Mouse (Mus musculus): ENCODE measurements around the gene 4933405O20Rik.

The 4933405O20Rik gene

GRCm38 (mm10) chr7:50598890-50599289 lies at the start of gene 4933405O20Rik:
Gene 4933405O20Rik (plus strand): TSS chr7:50599190.
- no peak for DNase-seq (ENCODE audit: low spot score)

- no peak for DNase-seq (ENCODE audit: low spot score)
Measured at GRCm38 (mm10) chr7:50549572-50549971, 49.4 kb upstream of the 4933405O20Rik start.

GRCm38 (mm10) chr7:50551426-50551825 lies 47.6 kb upstream of the 4933405O20Rik start:
- no peak for DNase-seq (ENCODE audit: low spot score)

GRCm38 (mm10) chr7:50562708-50563107 lies 36.3 kb upstream of the 4933405O20Rik start:
- DNase-seq (ENCODE audit: low spot score): no peak

GRCm38 (mm10) chr7:50573841-50574240 lies 25.1 kb upstream of the 4933405O20Rik start:
- no peak for DNase-seq (ENCODE audit: low spot score)

GRCm38 (mm10) chr7:50588642-50589424 lies 10.2 kb upstream of the 4933405O20Rik start:
- no peak for DNase-seq (ENCODE audit: low spot score)

- DNase-seq (ENCODE audit: low spot score): no peak
Measured at GRCm38 (mm10) chr7:50614101-50614500, 15.1 kb downstream of the 4933405O20Rik start.

GRCm38 (mm10) chr7:50629186-50629585 lies 30.2 kb downstream of the 4933405O20Rik start:
- no peak for DNase-seq (ENCODE audit: low spot score)

GRCm38 (mm10) chr7:50633147-50633546 lies 34.2 kb downstream of the 4933405O20Rik start:
- no peak for DNase-seq (ENCODE audit: low spot score)

Data from spleen, adult 12 weeks (tissue).